10 mouse cellular contexts compared by ENCODE assay signal in genomic region chr10:84886221-84886627, GRCm38 (mm10). TPM values are rescaled to one million over a fixed set of nuclear protein-coding genes. Genes with fewer than 3 reads are reported as not detected.
A peak's percentile ranks its signal among the peaks of the same experiment; 100 is the strongest.
DNase-seq lines count a peak whose midpoint lies in the region; ATAC-seq and TF ChIP-seq lines count a peak whose summit lies in the region.
"Had no signal": no experiment of that assay in that cellular context is flagged by ENCODE, and none has a peak within 500 bp of the region (broad histone marks: within the 10 kb centered on the region; RNA-seq: fewer than 3 reads in every experiment).

No protein-coding gene starts in this region.

- DNase-seq in heart, adult 11 months: peak; percentile 96
- no peak for DNase-seq in heart, embryonic 10.5 days (ENCODE audit: low spot score)
- DNase-seq in kidney, adult 11 months: peak; percentile 69
- DNase-seq in stomach, postnatal 0 days (ENCODE audit: low spot score): peak; percentile 30
- no peak for DNase-seq in adrenal gland, adult 8-10 months
- DNase-seq in thymus, postnatal 10 days (ENCODE audit: low spot score in 2 of 2): no peak
- DNase-seq in right cerebral cortex, adult 18-20 months: no peak
- DNase-seq: cerebellum, adult 11-12 months; right cerebral cortex, postnatal 14 days had no signal

- peaks cover 11% of the 10 kb centered on the region; the same call in 1 of the 2 replicates for H3K27me3 ChIP-seq in heart, embryonic 10.5 days (ENCODE audit: insufficient read depth, poor library complexity, severe bottlenecking)
- H3K27me3 ChIP-seq in liver, embryonic 15.5 days: no peaks in the 10 kb centered on the region
- no peaks in the 10 kb centered on the region for H3K27me3 ChIP-seq in stomach, postnatal 0 days (ENCODE audit: control insufficient read depth, insufficient read depth, low read length)

- TF ChIP-seq EP300 in stomach, postnatal 0 days (optimal IDR thresholded peaks at IDR 0.05): no peak

- 0 out of 2 replicates have a peak, but pooled peaks cover 8% of the 10 kb centered on the region for H3K4me1 ChIP-seq in heart, embryonic 10.5 days
- H3K4me1 ChIP-seq in liver, embryonic 15.5 days (replicated peaks): peaks cover 13% of the 10 kb centered on the region; the same call in 1 of the 2 replicates
- H3K4me1 ChIP-seq in stomach, postnatal 0 days (replicated peaks; ENCODE audit: control insufficient read depth, insufficient read depth): no peaks in the 10 kb centered on the region

- 27% methylated on average over 6 of the region's 6 CpGs for WGBS in heart, embryonic 10.5 days
- 21% methylated on average over 6 of the region's 6 CpGs for WGBS in liver, embryonic 15.5 days (ENCODE audit: insufficient replicate concordance)
- WGBS in stomach, postnatal 0 days: 12% methylated on average over 6 of the region's 6 CpGs

- H3K4me3 ChIP-seq in heart, embryonic 10.5 days: no peak overlapping the region
- H3K4me3 ChIP-seq in liver, embryonic 15.5 days (replicated peaks): no peak overlapping the region
- no peak overlapping the region for H3K4me3 ChIP-seq in stomach, postnatal 0 days (ENCODE audit: low read depth, low read length)

- H3K27ac ChIP-seq in heart, embryonic 10.5 days: no peak overlapping the region
- 0 out of 2 replicates have a peak overlapping the region, but pooled peaks have one; percentile 45 for H3K27ac ChIP-seq in liver, embryonic 15.5 days (replicated peaks)
- H3K27ac ChIP-seq in stomach, postnatal 0 days (replicated peaks): no peak overlapping the region

- peak; percentile 67 for ATAC-seq in liver, embryonic 15.5 days (ENCODE audit: insufficient read depth)
- ATAC-seq in stomach, postnatal 0 days (ENCODE audit: low FRiP score, low TSS enrichment): peak; percentile 82

- H3K4me2 ChIP-seq in liver, embryonic 15.5 days: peak overlapping the region; percentile 38
- 0 out of 2 replicates have a peak overlapping the region, but pooled peaks have one; percentile 31 for H3K4me2 ChIP-seq in stomach, postnatal 0 days (replicated peaks; ENCODE audit: low read depth)

- no peak overlapping the region for H3K9ac ChIP-seq in liver, embryonic 15.5 days
- no peak overlapping the region for H3K9ac ChIP-seq in stomach, postnatal 0 days (ENCODE audit: low read length)

- no peak for TF ChIP-seq CTCF in stomach, postnatal 0 days (IDR thresholded peaks at IDR 0.05; ENCODE audit: low read depth)

- H3K9me3 ChIP-seq in heart, embryonic 10.5 days: no peaks in the 10 kb centered on the region
- no peaks in the 10 kb centered on the region for H3K9me3 ChIP-seq in liver, embryonic 15.5 days (replicated peaks)
- H3K9me3 ChIP-seq in stomach, postnatal 0 days (ENCODE audit: control insufficient read depth, low read length): no peaks in the 10 kb centered on the region

- H3K36me3 ChIP-seq in heart, embryonic 10.5 days: no peaks in the 10 kb centered on the region
- no peaks in the 10 kb centered on the region for H3K36me3 ChIP-seq in liver, embryonic 15.5 days (replicated peaks)
- H3K36me3 ChIP-seq in stomach, postnatal 0 days (ENCODE audit: control insufficient read depth, insufficient read depth, low read length): no peaks in the 10 kb centered on the region

RNA-seq across cellular contexts. Expression of gene Ric8b, which starts 31.2 kb away (rescaled TPM):
- polyA plus RNA-seq in heart, embryonic 10.5 days (2016; fragmentation: Nextera tagmentation; extraction: Ambion mirVana): 21.0 and 23.5 TPM in 2 replicates
- 3.6 and 3.8 TPM in 2 replicates for polyA plus RNA-seq in liver, embryonic 15.5 days (2015; fragmentation: Nextera tagmentation; extraction: Ambion mirVana)
- polyA plus RNA-seq in stomach, postnatal 0 days (2015; fragmentation: Nextera tagmentation; extraction: Ambion mirVana): 7.3 and 7.4 TPM in 2 replicates
- 10 to 100 TPM; 28.9 to 43.8 (median 33.8) TPM for total RNA-seq in adrenal gland, adult 8-10 months (2022)

Comparison
In these comparisons a context has a peak if more than half of its experiments do, and no peak if none do; other contexts are left out.
1. DNase-seq: peak in heart, adult 11 months (single experiment), kidney, adult 11 months (single experiment) and stomach, postnatal 0 days (single experiment); none in heart, embryonic 10.5 days (single experiment), adrenal gland, adult 8-10 months (single experiment), thymus, postnatal 10 days (0 of 2) and right cerebral cortex, adult 18-20 months (single experiment).